Mouse (Mus musculus) CH12F3 (cell line): ENCODE measurements around the gene Vmn1r34.
"Not testable (repeated sequence)": the region's sequence is repeated elsewhere in the genome, so short reads cannot be mapped to it uniquely, and the experiment has no call there.

Experiments used
- in situ Hi-C: fragments of 300-500 bp; cut with MboI; formaldehyde crosslinking; loops from 2 replicates; pipeline ENCODE4 v1.14.3; 2020; ENCODE audit warnings: low sequenced_read_pairs

The Vmn1r34 gene

GRCm38 (mm10) chr6:66643779-66644178, at the start of gene Vmn1r34:
Gene Vmn1r34 (minus strand): TSS chr6:66643879.
- in situ Hi-C loops = no loop called here

- in situ Hi-C loops = no loop called here
Measured at GRCm38 (mm10) chr6:66685806-66686205, 42.1 kb upstream of the Vmn1r34 start, which contains the start of gene Vmn1r35. Gene Vmn1r35 (minus strand): TSS chr6:66685906.

GRCm38 (mm10) chr6:66618182-66618581, 25.5 kb downstream of the Vmn1r34 start, which contains the start of gene Vmn1r33:
Gene Vmn1r33 (minus strand): TSS chr6:66618282.
- in situ Hi-C loops = not testable (repeated sequence)

GRCm38 (mm10) chr6:66595804-66596203, 47.9 kb downstream of the Vmn1r34 start:
- in situ Hi-C loops = no loop called here
